25 mouse cellular contexts compared by ENCODE assay signal in the genomic region with DNA sequence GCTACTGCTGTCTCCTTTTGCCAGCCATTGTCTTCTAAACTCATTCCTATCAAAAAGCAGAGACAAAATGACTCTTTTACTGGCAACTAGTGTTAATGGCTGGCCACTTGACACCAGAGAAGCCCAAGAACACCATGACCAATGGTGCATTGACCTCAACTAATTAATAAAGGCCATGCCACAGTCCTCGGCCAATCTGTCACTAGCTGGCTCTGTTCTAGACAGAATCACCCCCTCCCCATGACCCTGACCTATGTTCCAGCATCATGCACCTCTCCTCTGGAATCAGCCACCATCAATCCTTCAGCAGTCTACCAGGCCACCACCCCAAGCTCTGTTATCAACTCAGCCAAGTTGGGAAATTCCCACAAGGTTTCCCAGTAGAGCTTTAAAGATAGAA.
DNase-seq lines count a peak whose midpoint lies in the region; ATAC-seq and TF ChIP-seq lines count a peak whose summit lies in the region.
"Had no signal": no experiment of that assay in that cellular context is flagged by ENCODE, and none has a peak within 500 bp of the region (broad histone marks: within the 10 kb centered on the region; RNA-seq: fewer than 3 reads in every experiment).

No protein-coding gene starts in this region.

- in situ Hi-C loops in CH12.LX (cut with MboI; ENCODE audit: low pct_ligation_motif_present, low pct_unique_long_range_greater_than_20kb, low sequenced_read_pairs): no loop called here

- H3K4me1 ChIP-seq in heart, embryonic 16.5 days (ENCODE audit: control insufficient read depth, insufficient read depth, low read length): peaks cover 3% of the 10 kb centered on the region; the same call in 1 of the 2 replicates
- peaks cover 3% of the 10 kb centered on the region for H3K4me1 ChIP-seq in kidney, embryonic 15.5 days
- peaks cover 18 to 26% of the 10 kb centered on the region in 2 experiments for H3K4me1 ChIP-seq in CH12.LX (ENCODE audit: control insufficient read depth in 1 of 2, insufficient read depth in 2 of 2)

- no peak overlapping the region for H3K9ac ChIP-seq in heart, embryonic 16.5 days (ENCODE audit: low read length)
- no peak overlapping the region for H3K9ac ChIP-seq in kidney, embryonic 15.5 days
- no peak overlapping the region for H3K9ac ChIP-seq in CH12.LX (ENCODE audit: insufficient read depth, low read depth)
- H3K9ac ChIP-seq: forebrain, embryonic 13.5 days; heart, embryonic 15.5 days; hindbrain, embryonic 15.5 days had no signal

- no peaks in the 10 kb centered on the region for H3K36me3 ChIP-seq in heart, embryonic 16.5 days (ENCODE audit: control insufficient read depth, insufficient read depth)
- no peaks in the 10 kb centered on the region for H3K36me3 ChIP-seq in kidney, embryonic 15.5 days
- H3K36me3 ChIP-seq in CH12.LX (replicated peaks in 1 of 2; ENCODE audit: control insufficient read depth in 1 of 2, insufficient read depth in 1 of 2, low read length in 1 of 2): no peaks in the 10 kb centered on the region
- H3K36me3 ChIP-seq: forebrain, embryonic 10.5 days; heart, embryonic 15.5 days; hindbrain, embryonic 15.5 days had no signal

- TF ChIP-seq POLR2A in CH12.LX (IDR thresholded peaks at IDR 0.05; ENCODE audit: low read depth, low read length): no peak

- H3K79me2 ChIP-seq in CH12.LX (replicated peaks; ENCODE audit: control insufficient read depth, extremely low read depth, insufficient read depth, poor library complexity, severe bottlenecking): no peaks in the 10 kb centered on the region

- no peak for TF ChIP-seq CTCF in CH12.LX (conservative IDR thresholded peaks at IDR 0.05 in 1 of 2, IDR thresholded peaks at IDR 0.05 in 1 of 2; ENCODE audit: low read depth in 2 of 2, low read length in 2 of 2)

- no peaks in the 10 kb centered on the region for H3K27me3 ChIP-seq in heart, embryonic 16.5 days (ENCODE audit: control insufficient read depth, insufficient read depth, low read length)
- no peaks in the 10 kb centered on the region for H3K27me3 ChIP-seq in kidney, embryonic 15.5 days
- H3K27me3 ChIP-seq in CH12.LX (replicated peaks): no peaks in the 10 kb centered on the region
- H3K27me3 ChIP-seq: forebrain, embryonic 13.5 days; heart, embryonic 15.5 days; hindbrain, embryonic 15.5 days had no signal

- H3K27ac ChIP-seq in heart, embryonic 16.5 days (ENCODE audit: low read length): 0 out of 2 replicates have a peak overlapping the region, but pooled peaks have one; percentile 16
- no peak overlapping the region for H3K27ac ChIP-seq in kidney, embryonic 15.5 days
- H3K27ac ChIP-seq in CH12.LX (ENCODE audit: insufficient read depth, low read depth): no peak overlapping the region
- H3K27ac ChIP-seq: forebrain, embryonic 10.5 days; forebrain, embryonic 13.5 days; heart, embryonic 15.5 days; hindbrain, embryonic 15.5 days had no signal

- 86% methylated on average over 1 of the region's 1 CpGs for WGBS in heart, embryonic 16.5 days
- 20% methylated on average over 1 of the region's 1 CpGs for WGBS in kidney, embryonic 15.5 days

- no peaks in the 10 kb centered on the region for H3K9me3 ChIP-seq in heart, embryonic 16.5 days (replicated peaks; ENCODE audit: control insufficient read depth, low read length)
- no peaks in the 10 kb centered on the region for H3K9me3 ChIP-seq in kidney, embryonic 15.5 days (replicated peaks)
- H3K9me3 ChIP-seq in CH12.LX (replicated peaks; ENCODE audit: low read length): no peaks in the 10 kb centered on the region
- H3K9me3 ChIP-seq: forebrain, embryonic 10.5 days; forebrain, embryonic 13.5 days; heart, embryonic 15.5 days; hindbrain, embryonic 15.5 days had no signal

- dilution Hi-C loops in CH12.LX (cut with MboI; ENCODE audit: extremely low pct_ligation_motif_present, extremely low pct_unique_long_range_greater_than_20kb, low sequenced_read_pairs): no loop called here

- ATAC-seq in heart, embryonic 16.5 days (replicated peaks; ENCODE audit: extremely low read depth, insufficient read depth, low FRiP score): no peak
- peak; percentile 64 for ATAC-seq in kidney, embryonic 15.5 days (replicated peaks; ENCODE audit: low FRiP score)
- ATAC-seq: activated CD4-positive, CD25-positive, alpha-beta regulatory T cell, adult 4 months; CD4-positive, CD25-positive, alpha-beta regulatory T cell, adult 4 months; forebrain, embryonic 13.5 days; forebrain, embryonic 16.5 days; intestine, postnatal 0 days had no signal

- peak; percentile 55 for DNase-seq in heart, adult 11 months
- DNase-seq in heart, postnatal 10 days: no peak
- no peak for DNase-seq in heart, adult 8-10 months (ENCODE audit: low spot score)
- DNase-seq in kidney, adult 9 months: no peak
- no peak for DNase-seq in CH12.LX (ENCODE audit: extremely low read depth)
- DNase-seq in left cerebral cortex, postnatal 14 days (ENCODE audit: low spot score in 2 of 2): no peak
- DNase-seq: adrenal gland, adult 8-10 months; adrenal gland, postnatal 25 days; cerebellum, adult 11-12 months; cerebellum, adult 8-10 months; cerebellum, postnatal 10 days; cerebellum, postnatal 36 days; gastrocnemius, postnatal 10 days; gastrocnemius, postnatal 36 days; heart, postnatal 36 days had no signal

- H3K4me2 ChIP-seq in heart, embryonic 16.5 days (ENCODE audit: low read depth, low read length): no peak overlapping the region
- H3K4me2 ChIP-seq in kidney, embryonic 15.5 days: no peak overlapping the region
- no peak overlapping the region for H3K4me2 ChIP-seq in CH12.LX (ENCODE audit: insufficient read depth, low read depth, poor library complexity, severe bottlenecking)
- H3K4me2 ChIP-seq: forebrain, embryonic 13.5 days; heart, embryonic 15.5 days; hindbrain, embryonic 15.5 days had no signal

- intact Hi-C loops in heart, postnatal 10 days (cut with DNase I): no loop called here
- intact Hi-C loops in left cerebral cortex, postnatal 14 days (cut with DNase I): no loop called here

- TF ChIP-seq EP300 in CH12.LX (IDR thresholded peaks at IDR 0.05; ENCODE audit: low read length): no peak

- no peak overlapping the region for H3K4me3 ChIP-seq in heart, embryonic 16.5 days (ENCODE audit: low read length)
- H3K4me3 ChIP-seq in kidney, embryonic 15.5 days (replicated peaks): no peak overlapping the region
- no peak overlapping the region for H3K4me3 ChIP-seq in CH12.LX (replicated peaks in 1 of 3; ENCODE audit: low read depth in 2 of 3, low read length in 2 of 3, poor library complexity in 1 of 3)
- H3K4me3 ChIP-seq: forebrain, embryonic 10.5 days; forebrain, embryonic 13.5 days; heart, embryonic 15.5 days; hindbrain, embryonic 15.5 days had no signal

- no peak for TF ChIP-seq RAD21 in CH12.LX (IDR thresholded peaks at IDR 0.05; ENCODE audit: low read depth, low read length)

TF ChIP-seq in CH12.LX, 34 proteins besides CTCF, POLR2A, EP300 and RAD21:
- peak; percentile 54; the same call in 1 of the 2 replicates for TF ChIP-seq MEF2A (IDR thresholded peaks at IDR 0.05; ENCODE audit: borderline replicate concordance, low read depth, low read length)
- 0 out of 2 replicates have a peak, but pooled peaks have one; percentile 27 for TF ChIP-seq ETS1 (conservative IDR thresholded peaks at IDR 0.05; ENCODE audit: low read depth, low read length)
- no peak for TF ChIP-seq ZMIZ1 (IDR thresholded peaks at IDR 0.05; ENCODE audit: low read depth, low read length)
- no peak for TF ChIP-seq JUN (IDR thresholded peaks at IDR 0.05; ENCODE audit: insufficient read depth, low read depth, low read length)
